Mouse (Mus musculus) brain, adult 2 months (tissue): ENCODE measurements around the gene Fzd10.

ENCODE experiments used
- DNase-seq: peaks from one replicate; pipeline ENCODE4 v3.0.0; 2011; ENCODE audit warnings: low read depth, low spot score

Gene Fzd10

DNA sequence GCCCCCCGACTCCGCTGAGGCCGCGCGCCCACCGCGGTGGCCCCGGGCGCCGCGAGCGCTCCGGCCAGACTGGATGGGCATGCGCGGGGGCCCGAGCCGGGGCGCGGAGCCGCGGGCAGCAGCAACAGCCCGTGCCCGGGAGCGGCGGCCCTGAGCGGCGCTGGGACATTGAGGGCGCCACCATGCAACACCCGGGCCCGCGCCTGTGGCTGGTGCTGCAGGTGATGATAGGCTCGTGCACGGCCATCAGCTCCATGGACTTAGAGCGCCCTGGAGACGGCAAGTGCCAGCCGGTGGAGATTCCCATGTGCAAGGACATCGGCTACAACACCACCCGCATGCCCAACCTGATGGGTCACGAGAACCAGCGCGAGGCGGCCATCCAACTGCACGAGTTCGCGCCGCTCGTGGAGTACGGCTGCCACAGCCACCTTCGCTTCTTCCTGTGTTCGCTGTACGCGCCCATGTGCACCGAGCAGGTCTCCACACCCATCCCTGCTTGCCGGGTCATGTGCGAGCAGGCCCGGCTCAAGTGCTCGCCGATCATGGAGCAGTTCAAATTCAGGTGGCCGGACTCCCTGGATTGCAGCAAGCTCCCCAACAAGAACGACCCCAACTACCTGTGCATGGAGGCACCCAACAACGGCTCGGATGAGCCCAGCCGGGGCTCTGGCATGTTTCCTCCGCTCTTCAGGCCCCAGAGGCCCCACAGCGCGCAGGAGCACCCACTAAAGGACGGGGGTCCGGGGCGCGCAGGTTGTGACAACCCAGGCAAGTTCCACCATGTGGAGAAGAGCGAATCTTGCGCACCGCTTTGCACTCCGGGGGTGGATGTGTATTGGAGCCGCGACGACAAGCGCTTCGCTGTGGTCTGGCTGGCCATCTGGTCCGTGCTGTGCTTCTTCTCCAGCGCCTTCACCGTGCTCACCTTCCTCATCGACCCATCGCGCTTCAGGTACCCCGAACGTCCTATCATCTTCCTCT, 684 bp downstream of the Fzd10 start:
- peak; percentile 7 for DNase-seq

- no peak for DNase-seq
These were observed 3.0 kb downstream of the Fzd10 start for GRCm38 (mm10) chr5:128603693-128604092.

- DNase-seq, result no peak
These were observed 6.0 kb downstream of the Fzd10 start for GRCm38 (mm10) chr5:128606596-128606995.

- DNase-seq, result no peak
These were observed 8.4 kb downstream of the Fzd10 start for GRCm38 (mm10) chr5:128609091-128609490.

- DNase-seq, result no peak
These were observed 17.0 kb downstream of the Fzd10 start for GRCm38 (mm10) chr5:128617621-128618020.

GRCm38 (mm10) chr5:128619987-128620386, 19.3 kb downstream of the Fzd10 start:
- no peak for DNase-seq

DNA sequence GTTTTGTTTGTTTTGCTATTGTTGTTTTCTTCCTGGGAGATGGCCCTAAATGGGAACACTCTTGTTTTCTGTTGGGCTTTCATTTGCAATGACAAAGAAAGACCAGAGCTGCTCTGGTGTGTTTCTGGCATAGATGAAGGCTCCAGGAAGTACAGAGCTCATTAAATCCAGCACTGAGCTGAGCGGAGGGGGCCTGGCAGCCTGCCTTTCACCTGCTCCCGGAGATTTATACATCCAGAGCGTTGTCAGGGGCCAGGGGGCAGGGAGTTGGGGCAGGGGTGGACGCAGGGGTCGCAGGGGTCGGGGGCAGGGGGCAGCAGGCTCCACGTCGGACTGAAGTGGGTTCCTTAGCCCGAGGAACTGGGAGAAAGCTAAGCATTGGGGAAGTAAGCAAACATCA, 19.8 kb downstream of the Fzd10 start:
- no peak for DNase-seq

GRCm38 (mm10) chr5:128627763-128628162, 27.1 kb downstream of the Fzd10 start:
- DNase-seq, result no peak

DNA sequence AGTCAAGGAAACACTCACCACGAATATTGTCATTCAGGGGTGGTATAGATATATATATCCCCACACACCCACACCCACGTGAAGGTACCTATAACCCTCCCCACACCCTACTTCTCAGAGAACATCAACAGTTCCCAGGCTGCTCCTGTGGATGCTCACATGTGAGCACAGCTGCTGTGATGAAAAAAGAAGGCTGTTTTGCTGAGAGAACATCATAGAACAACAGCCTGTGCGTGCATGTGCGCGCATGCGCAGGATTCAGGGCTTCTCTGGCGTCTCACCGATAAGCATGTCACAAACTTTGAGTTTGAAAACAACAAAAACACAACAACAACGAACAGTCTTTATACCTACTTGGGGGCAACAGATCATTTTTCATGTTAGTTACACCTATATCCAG, 36.0 kb downstream of the Fzd10 start:
- no peak for DNase-seq

DNA sequence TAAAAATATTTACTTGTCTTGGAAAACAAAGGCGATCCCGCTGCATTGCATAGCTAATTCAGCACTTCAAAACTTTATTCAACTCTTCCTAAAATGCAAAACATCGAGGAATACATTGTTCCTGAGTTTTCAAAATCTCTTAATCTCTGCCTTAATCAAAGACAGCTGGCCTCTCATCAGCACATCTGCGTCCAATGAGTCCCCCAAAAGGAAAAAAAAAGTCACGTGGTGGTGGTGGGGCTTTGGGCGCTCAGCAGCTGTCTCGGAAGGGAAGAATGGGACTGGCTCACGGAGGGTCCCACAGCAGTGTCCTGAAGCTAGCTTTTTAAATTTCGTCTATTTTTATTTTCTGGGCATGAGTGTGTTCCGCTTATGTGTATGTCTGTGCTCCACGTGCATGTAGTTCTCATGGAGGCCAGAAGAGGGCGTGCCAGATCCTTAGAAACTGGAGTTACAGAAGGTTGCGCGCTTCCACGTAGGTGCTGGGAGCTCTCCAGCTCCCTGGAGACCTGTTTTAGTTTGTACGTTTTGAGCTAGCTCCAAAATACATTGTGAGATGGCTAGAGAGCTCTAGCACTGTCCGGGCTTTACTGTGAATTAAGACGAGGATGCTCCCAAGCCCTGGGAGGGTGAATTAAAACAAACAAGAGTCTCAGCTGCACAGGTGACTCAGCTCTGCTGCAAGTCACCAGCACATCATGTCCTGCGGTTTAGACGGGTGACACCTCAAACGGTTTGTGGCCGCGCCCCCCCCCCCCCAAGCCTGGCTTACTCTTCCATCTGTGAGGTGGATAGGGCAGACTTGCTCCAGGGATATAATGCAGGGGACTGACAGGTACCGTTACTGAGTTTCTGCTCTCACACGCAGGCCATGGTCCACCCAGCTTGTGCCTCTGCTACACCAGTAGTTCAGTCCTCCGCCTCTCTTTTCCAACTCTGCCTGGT, 36.7 kb downstream of the Fzd10 start:
- DNase-seq, result no peak

DNA sequence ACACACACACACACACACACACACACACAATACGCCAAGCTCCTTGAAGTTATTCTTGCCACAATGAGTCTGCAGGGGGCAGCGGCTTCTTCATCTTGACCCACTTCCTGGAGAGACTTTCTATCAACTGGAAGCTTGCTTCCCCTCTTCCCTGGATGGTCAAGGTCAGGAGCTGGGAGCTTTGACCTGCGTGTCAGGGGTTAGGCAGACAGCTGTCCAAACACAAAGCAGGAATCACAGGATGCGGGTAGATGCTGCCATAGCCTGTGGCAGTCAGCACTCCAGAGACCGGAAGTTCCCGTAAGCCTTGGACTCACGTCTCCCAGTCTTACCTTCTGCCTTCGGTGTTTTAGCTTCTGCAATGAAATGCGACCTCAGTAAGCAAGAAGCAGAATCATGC, 38.1 kb downstream of the Fzd10 start:
- DNase-seq, result no peak

DNA sequence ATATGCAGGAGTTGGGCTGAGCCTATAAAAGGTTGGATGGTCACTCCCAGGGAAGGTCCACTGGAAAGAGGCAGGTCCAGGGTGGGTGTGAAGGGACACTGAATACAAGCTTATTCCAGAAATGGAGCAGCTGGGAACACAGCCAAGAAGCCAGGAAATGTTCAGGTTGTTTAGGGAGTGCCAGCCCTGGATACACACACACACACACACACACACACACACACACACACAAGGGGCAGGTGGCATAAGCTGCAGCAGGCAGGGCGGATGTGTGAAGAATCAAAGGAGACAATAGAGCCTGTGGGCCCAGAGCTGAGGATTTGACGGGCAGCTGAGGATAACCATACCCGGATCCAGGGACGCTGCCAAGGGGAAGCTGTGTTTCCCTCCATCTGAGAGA, 42.4 kb downstream of the Fzd10 start:
- no peak for DNase-seq

- no peak for DNase-seq
These were observed 45.1 kb downstream of the Fzd10 start for GRCm38 (mm10) chr5:128645720-128646119.

- DNase-seq, result no peak
These were observed 45.6 kb downstream of the Fzd10 start for GRCm38 (mm10) chr5:128646286-128646685.

GRCm38 (mm10) chr5:128647221-128647730, 46.6 kb downstream of the Fzd10 start:
- DNase-seq, result no peak

- DNase-seq, result no peak
These were observed 48.8 kb downstream of the Fzd10 start for GRCm38 (mm10) chr5:128649336-128649897.
